Mouse (Mus musculus) hindbrain, embryonic 11.5 days (tissue): ENCODE data around the gene Gstp1. TPM values are rescaled to one million over a fixed set of nuclear protein-coding genes. Genes with fewer than 3 reads are reported as not detected.

Experiments used
- ATAC-seq: fragments of 200-750 bp; cut with Nextera tagmentation; 2 replicates; pipeline ENCODE4 v1.8.0; 2017; ENCODE audit warnings: mild to moderate bottlenecking, moderate TSS enrichment, moderate library complexity; ENCODE audit not compliant: low FRiP score
- DNase-seq: peaks from one replicate; pipeline ENCODE4 v3.0.0-alpha.2; 2015; ENCODE audit warnings: low spot score
- H3K27ac ChIP-seq: fragments of 300-500 bp; sonication (generic); 2 replicates; pipeline ENCODE4 v1.5.1; 2014; ENCODE audit warnings: mild to moderate bottlenecking, low read depth, low read length
- H3K27me3 ChIP-seq: fragments of 300-500 bp; sonication (generic); 2 replicates; pipeline ENCODE4 v1.6.1; 2014; ENCODE audit warnings: mild to moderate bottlenecking, low read length, moderate library complexity, mixed read lengths; ENCODE audit not compliant: control insufficient read depth, insufficient read depth
- H3K36me3 ChIP-seq: fragments of 300-500 bp; sonication (generic); 2 replicates; pipeline ENCODE4 v1.6.1; 2014; ENCODE audit warnings: mild to moderate bottlenecking, low read length, moderate library complexity, mixed read lengths; ENCODE audit not compliant: control insufficient read depth, insufficient read depth
- H3K4me1 ChIP-seq: fragments of 300-500 bp; sonication (generic); replicated peaks from 2 replicates; pipeline ENCODE4 v1.6.1; 2014; ENCODE audit warnings: low read length, mixed read lengths; ENCODE audit not compliant: control insufficient read depth, insufficient read depth
- H3K4me2 ChIP-seq: fragments of 300-500 bp; sonication (generic); replicated peaks from 2 replicates; pipeline ENCODE4 v1.6.1; 2014; ENCODE audit warnings: mild to moderate bottlenecking, low read depth, low read length
- H3K4me3 ChIP-seq: fragments of 300-500 bp; sonication (generic); 2 replicates; pipeline ENCODE4 v1.5.1; 2014; ENCODE audit warnings: low read depth, low read length
- H3K9ac ChIP-seq: fragments of 300-500 bp; sonication (generic); 2 replicates; pipeline ENCODE4 v1.6.1; 2014; ENCODE audit warnings: low read depth, low read length
- H3K9me3 ChIP-seq: fragments of 300-500 bp; sonication (generic); 2 replicates; pipeline ENCODE4 v1.6.1; 2016; ENCODE audit warnings: low read length; ENCODE audit not compliant: control insufficient read depth
- WGBS: fragments of 180-500 bp; shearing (Covaris S2); extraction: QIAGEN DNeasy Blood & Tissue Kit; methylation state at CpG from one replicate; pipeline ENCODE4 v1.1.7; 2014; 5-methylcytosine and 5-hydroxymethylcytosine counted together
- polyA plus RNA-seq: library from polyadenylated mRNA; unstranded; fragments of >200 nt; fragmentation: Nextera tagmentation; extraction: Ambion mirVana; gene quantifications from 2 replicates; pipeline ENCODE4 v1.2.1, GENCODE M21; 2014

Gstp1 gene
- polyA plus RNA-seq, 1 experiment from 2014 or later: 348 TPM

DNA sequence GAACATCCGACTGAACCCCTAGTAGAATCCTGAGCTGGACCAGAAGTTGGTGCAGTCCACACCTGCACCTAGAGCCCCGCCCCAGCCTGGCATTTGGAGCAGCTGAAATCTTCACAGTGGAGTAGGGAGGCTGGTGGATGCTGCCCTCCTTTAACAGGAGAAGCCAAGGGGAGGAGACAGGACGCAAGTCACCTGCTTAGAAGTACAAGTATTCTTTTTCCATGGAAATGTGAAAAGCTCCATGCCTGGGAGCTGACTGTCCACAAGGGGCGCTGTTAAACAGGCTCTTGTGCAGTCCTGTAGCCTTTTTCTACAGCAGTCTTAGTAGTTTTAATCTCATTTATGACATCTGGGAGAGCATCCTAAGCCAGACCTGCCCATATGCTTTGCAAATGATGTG lies 49.0 kb downstream of the Gstp1 start:
- H3K9me3 ChIP-seq: no peaks in the 10 kb centered on the region
- no peak for DNase-seq
- no peak for ATAC-seq
- peaks cover 11% of the 10 kb centered on the region for H3K4me1 ChIP-seq
- no peaks in the 10 kb centered on the region for H3K36me3 ChIP-seq
- no peaks in the 10 kb centered on the region for H3K27me3 ChIP-seq
- 89% methylated on average over 4 of the region's 4 CpGs for WGBS
- no peak overlapping the region for H3K27ac ChIP-seq
- no peak overlapping the region for H3K4me3 ChIP-seq
- H3K4me2 ChIP-seq: no peak overlapping the region
- H3K9ac ChIP-seq: no peak overlapping the region

DNA sequence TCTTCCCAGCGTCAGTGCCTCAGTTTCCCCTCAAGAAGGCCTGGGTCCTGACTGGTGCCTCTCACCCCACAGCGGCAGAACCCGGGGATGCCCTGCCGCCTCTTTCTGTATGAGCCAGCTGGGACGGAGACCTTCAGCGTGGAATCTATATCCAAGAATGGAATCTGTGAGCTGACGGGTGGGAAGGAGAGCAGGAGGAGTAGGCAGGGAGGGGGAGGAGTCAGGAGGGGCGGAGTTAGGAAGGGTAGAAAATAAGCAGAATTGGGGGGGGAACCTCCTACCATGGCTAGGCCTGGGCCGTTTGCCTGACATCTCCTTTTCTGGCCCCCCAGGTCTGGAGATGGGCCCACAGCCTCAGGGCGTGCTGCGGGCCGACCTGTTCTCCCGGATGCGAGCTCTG lies 49.7 kb downstream of the Gstp1 start:
- Histone ChIP-seq H3K4me3 (no peak overlapping the region), H3K4me1 (peaks cover 11% of the 10 kb centered on the region), H3K9ac (no peak overlapping the region), H3K4me2 (no peak overlapping the region), H3K36me3 (no peaks in the 10 kb centered on the region), H3K27ac (no peak overlapping the region), H3K27me3 (no peaks in the 10 kb centered on the region), H3K9me3 (no peaks in the 10 kb centered on the region)
- no peak for ATAC-seq
- WGBS: 88% methylated on average over 14 of the region's 14 CpGs
- DNase-seq: no peak

- ATAC-seq: no peak
- no peaks in the 10 kb centered on the region for H3K9me3 ChIP-seq
- 27% methylated on average over 8 of the region's 8 CpGs for WGBS
- no peak within 1 kb of the TSS for H3K9ac ChIP-seq
- no peaks in the 10 kb centered on the region for H3K27me3 ChIP-seq
- H3K4me3 ChIP-seq: no peak within 1 kb of the TSS
- peaks cover 11% of the 10 kb centered on the region for H3K4me1 ChIP-seq
- H3K4me2 ChIP-seq: no peak within 1 kb of the TSS; the same call in 1 of the 2 replicates
- no peaks in the 10 kb centered on the region for H3K36me3 ChIP-seq
- H3K27ac ChIP-seq: no peak within 1 kb of the TSS
- DNase-seq: no peak
Observed at GRCm38 (mm10) chr19:3986334-3986733, 51.5 kb downstream of the Gstp1 start, which contains the start of gene Acy3. Acy3 (plus strand) TSS chr19:3986570.

Other genes starting within 250 kb of the Gstp1 start
- 50.3 and 63.7 TPM in 2 replicates for gene Chka, start 186.2 kb downstream of the Gstp1 start, polyA plus RNA-seq
- 10.7 and 11.6 TPM in 2 replicates for gene Tcirg1, start 130.9 kb downstream of the Gstp1 start, polyA plus RNA-seq
- gene Ndufs8, start 125.2 kb downstream of the Gstp1 start, polyA plus RNA-seq: 240 and 258 TPM in 2 replicates
- 0.59 and 1.4 TPM in 2 replicates for gene Aldh3b1, start 108.2 kb downstream of the Gstp1 start, polyA plus RNA-seq
- gene Unc93b1, start 102.8 kb downstream of the Gstp1 start, polyA plus RNA-seq: 5.1 and 6.4 TPM in 2 replicates
- not detected in 2 replicates for gene Aldh3b3, start 79.3 kb downstream of the Gstp1 start, polyA plus RNA-seq
- 1.5 and 2.3 TPM in 2 replicates for gene Aldh3b2, start 65.7 kb downstream of the Gstp1 start, polyA plus RNA-seq
- gene Acy3, start 51.4 kb downstream of the Gstp1 start, polyA plus RNA-seq: 2.5 and 2.8 TPM in 2 replicates
- 0.70 and 2.3 TPM in 2 replicates for gene Tbx10, start 45.2 kb downstream of the Gstp1 start, polyA plus RNA-seq
- 14.6 and 19.5 TPM in 2 replicates for gene Nudt8, start 37.4 kb downstream of the Gstp1 start, polyA plus RNA-seq
- 1.5 and 1.6 TPM in 2 replicates for gene Gm49405, start 37.4 kb downstream of the Gstp1 start, polyA plus RNA-seq
- gene Doc2g, start 34.7 kb downstream of the Gstp1 start, polyA plus RNA-seq: 1.5 and 1.9 TPM in 2 replicates
- 188 and 201 TPM in 2 replicates for gene Ndufv1, start 25.2 kb downstream of the Gstp1 start, polyA plus RNA-seq
- 1.1 and 2.9 TPM in 2 replicates for gene Gstp2, start 8.0 kb upstream of the Gstp1 start, polyA plus RNA-seq
- not detected in 2 replicates for gene Gstp3, start 21.6 kb upstream of the Gstp1 start, polyA plus RNA-seq
- gene Cabp2, start 43.6 kb upstream of the Gstp1 start, polyA plus RNA-seq: not detected in 2 replicates
- gene Cdk2ap2, start 59.2 kb upstream of the Gstp1 start, polyA plus RNA-seq: 74.4 and 84.3 TPM in 2 replicates
- gene Pitpnm1, start 62.0 kb upstream of the Gstp1 start, polyA plus RNA-seq: 12.2 and 15.4 TPM in 2 replicates
- 65.7 and 67.4 TPM in 2 replicates for gene Aip, start 87.9 kb upstream of the Gstp1 start, polyA plus RNA-seq
- gene Gpr152, start 101.8 kb upstream of the Gstp1 start, polyA plus RNA-seq: not detected in 2 replicates
- gene Cabp4, start 106.0 kb upstream of the Gstp1 start, polyA plus RNA-seq: not detected in 2 replicates
- 119 and 123 TPM in 2 replicates for gene Coro1b, start 110.6 kb upstream of the Gstp1 start, polyA plus RNA-seq
- gene Ptprcap, start 115.6 kb upstream of the Gstp1 start, polyA plus RNA-seq: 1.0 and 1.1 TPM in 2 replicates
- 42.2 and 45.7 TPM in 2 replicates for gene Rps6kb2, start 125.4 kb upstream of the Gstp1 start, polyA plus RNA-seq
- gene Carns1, start 137.5 kb upstream of the Gstp1 start, polyA plus RNA-seq: 2.8 and 3.3 TPM in 2 replicates
- 0.79 and 0.96 TPM in 2 replicates for gene Tbc1d10c, start 153.3 kb upstream of the Gstp1 start, polyA plus RNA-seq
- gene Ppp1ca, start 154.1 kb upstream of the Gstp1 start, polyA plus RNA-seq: 868 and 927 TPM in 2 replicates
- 41.6 and 42.1 TPM in 2 replicates for gene Rad9a, start 163.7 kb upstream of the Gstp1 start, polyA plus RNA-seq
- 0.82 and 0.90 TPM in 2 replicates for gene Clcf1, start 176.3 kb upstream of the Gstp1 start, polyA plus RNA-seq
- not detected in 2 replicates for gene AC109138.7, start 176.4 kb upstream of the Gstp1 start, polyA plus RNA-seq
- 11.0 and 17.9 TPM in 2 replicates for gene Pold4, start 193.9 kb upstream of the Gstp1 start, polyA plus RNA-seq
- gene Ssh3, start 231.2 kb upstream of the Gstp1 start, polyA plus RNA-seq: 2.8 and 3.9 TPM in 2 replicates
- gene Ankrd13d, start 245.2 kb upstream of the Gstp1 start, polyA plus RNA-seq: 8.6 and 11.0 TPM in 2 replicates